Mouse (Mus musculus) hindbrain, embryonic 15.5 days (tissue): ENCODE data around the gene Fabp1. TPM values are rescaled to one million over a fixed set of nuclear protein-coding genes. Genes with fewer than 3 reads are reported as not detected.

Experiments
- ATAC-seq: fragments of 200-750 bp; cut with Nextera tagmentation; 2 replicates; pipeline ENCODE4 v1.8.0; 2017; ENCODE audit warnings: low read depth, moderate number of reproducible peaks, moderate TSS enrichment; ENCODE audit not compliant: low FRiP score
- H3K27ac ChIP-seq: fragments of 300-500 bp; sonication (generic); replicated peaks from 2 replicates; pipeline ENCODE4 v1.5.1; 2015; ENCODE audit warnings: mild to moderate bottlenecking, inconsistent platforms
- H3K27me3 ChIP-seq: fragments of 300-500 bp; sonication (generic); 2 replicates; pipeline ENCODE4 v1.6.1; 2015; ENCODE audit warnings: control low read depth, inconsistent platforms
- H3K36me3 ChIP-seq: fragments of 300-500 bp; sonication (generic); 2 replicates; pipeline ENCODE4 v1.6.1; 2015; ENCODE audit warnings: control low read depth, inconsistent platforms
- H3K4me1 ChIP-seq: fragments of 300-500 bp; sonication (generic); replicated peaks from 2 replicates; pipeline ENCODE4 v1.6.1; 2015; ENCODE audit warnings: control low read depth, inconsistent platforms
- H3K4me2 ChIP-seq: fragments of 300-500 bp; sonication (generic); 2 replicates; pipeline ENCODE4 v1.6.1; 2015; ENCODE audit warnings: moderate library complexity, mild to moderate bottlenecking, inconsistent platforms
- H3K4me3 ChIP-seq: fragments of 300-500 bp; sonication (generic); 2 replicates; pipeline ENCODE4 v1.5.1; 2015; ENCODE audit warnings: mild to moderate bottlenecking, inconsistent platforms
- H3K9ac ChIP-seq: fragments of 300-500 bp; sonication (generic); 2 replicates; pipeline ENCODE4 v1.6.1; 2015; ENCODE audit warnings: inconsistent platforms
- H3K9me3 ChIP-seq: fragments of 300-500 bp; sonication (generic); 2 replicates; pipeline ENCODE4 v1.6.1; 2016; ENCODE audit warnings: control low read depth, inconsistent platforms
- WGBS: fragments of 180-500 bp; shearing (Covaris S2); methylation state at CpG from one replicate; pipeline ENCODE4 v1.1.7; 2015; 5-methylcytosine and 5-hydroxymethylcytosine counted together
- polyA plus RNA-seq: library from polyadenylated mRNA; unstranded; fragments of >200 nt; fragmentation: Nextera tagmentation; extraction: Ambion mirVana; gene quantifications from 2 replicates; pipeline ENCODE4 v1.2.1, GENCODE M21; 2015

Fabp1 gene
- polyA plus RNA-seq, 1 experiment from 2014 or later = 0.30 TPM

DNA sequence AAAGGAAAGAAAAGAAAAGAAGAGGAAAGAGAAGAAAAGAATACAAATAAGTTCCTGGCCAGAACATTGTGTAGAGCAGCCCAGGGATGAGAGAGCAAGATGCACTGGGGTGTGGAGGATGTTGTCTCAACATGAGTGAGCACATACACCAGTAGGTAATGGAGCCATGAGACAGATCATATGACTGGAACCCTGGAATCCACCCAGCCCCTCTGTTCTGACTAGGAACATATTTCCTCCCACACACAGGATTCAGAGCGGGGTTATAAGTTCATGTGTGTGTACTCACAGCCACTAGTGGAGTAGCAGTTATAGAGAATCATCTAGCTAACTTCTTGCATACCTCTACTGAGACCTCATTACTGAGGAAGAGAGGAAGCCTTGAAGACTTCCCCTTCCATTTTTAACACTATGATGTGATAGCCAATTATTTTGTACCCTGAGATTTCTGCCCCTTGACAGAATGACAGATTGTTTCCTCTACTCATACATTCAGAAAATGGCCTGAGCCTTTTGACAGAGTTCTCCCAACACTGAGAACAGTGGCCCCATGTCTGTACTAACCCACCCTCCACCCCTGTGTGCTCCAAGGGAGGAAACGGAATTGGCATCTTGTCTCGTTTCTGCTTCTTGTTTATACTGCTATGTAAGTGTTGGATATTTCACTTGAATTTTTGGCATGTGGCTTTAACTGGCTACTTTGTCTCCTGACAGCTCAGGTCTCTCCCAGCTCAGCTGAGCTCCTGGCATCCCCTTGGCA, 24.7 kb downstream of the Fabp1 start:
- 87% methylated on average over 3 of the region's 3 CpGs for WGBS
- no peaks in the 10 kb centered on the region for H3K27me3 ChIP-seq
- ATAC-seq = no peak

DNA sequence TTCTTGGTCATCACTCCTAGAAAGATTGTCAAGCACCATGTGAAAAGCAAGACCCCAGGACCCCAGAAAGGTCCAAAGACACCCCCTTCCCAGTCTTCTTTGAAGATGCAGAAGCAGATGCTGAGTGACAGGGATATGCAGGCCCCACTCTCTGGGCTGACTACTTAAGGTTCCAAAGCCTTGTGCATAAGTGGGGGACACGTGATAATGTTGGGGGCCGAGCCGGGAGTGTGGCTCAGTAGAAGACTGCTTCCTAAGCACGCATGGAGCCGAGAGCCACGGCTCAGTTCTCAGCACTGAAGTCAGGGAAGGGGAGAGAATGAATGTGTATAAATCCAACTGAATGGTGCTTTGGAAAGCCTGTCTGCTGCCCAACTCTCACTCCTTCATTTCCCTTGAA, 26.9 kb downstream of the Fabp1 start:
- H3K9me3 ChIP-seq = no peaks in the 10 kb centered on the region
- ATAC-seq = no peak
- no peaks in the 10 kb centered on the region for H3K36me3 ChIP-seq
- 34% methylated on average over 6 of the region's 6 CpGs for WGBS
- H3K4me3 ChIP-seq = no peak overlapping the region
- H3K9ac ChIP-seq = no peak overlapping the region
- H3K27me3 ChIP-seq = no peaks in the 10 kb centered on the region
- H3K27ac ChIP-seq = no peak overlapping the region
- H3K4me2 ChIP-seq = no peak overlapping the region
- no peaks in the 10 kb centered on the region; the same call in 1 of the 2 replicates for H3K4me1 ChIP-seq

More for the DNA sequence above, 24.7 kb downstream of the Fabp1 start:
- Histone ChIP-seq H3K4me3 (no peak overlapping the region), H3K27ac (no peak overlapping the region), H3K4me1 (no peaks in the 10 kb centered on the region; the same call in 1 of the 2 replicates), H3K9me3 (no peaks in the 10 kb centered on the region), H3K4me2 (no peak overlapping the region), H3K9ac (no peak overlapping the region), H3K36me3 (no peaks in the 10 kb centered on the region)

GRCm38 (mm10) chr6:71227157-71227770, 27.6 kb downstream of the Fabp1 start:
- Histone ChIP-seq H3K4me2 (no peak overlapping the region), H3K4me1 (no peaks in the 10 kb centered on the region; the same call in 1 of the 2 replicates), H3K27ac (no peak overlapping the region), H3K27me3 (no peaks in the 10 kb centered on the region), H3K9ac (no peak overlapping the region), H3K9me3 (no peaks in the 10 kb centered on the region), H3K4me3 (no peak overlapping the region), H3K36me3 (no peaks in the 10 kb centered on the region)
- WGBS = 5% methylated on average over 7 of the region's 7 CpGs
- no peak for ATAC-seq

DNA sequence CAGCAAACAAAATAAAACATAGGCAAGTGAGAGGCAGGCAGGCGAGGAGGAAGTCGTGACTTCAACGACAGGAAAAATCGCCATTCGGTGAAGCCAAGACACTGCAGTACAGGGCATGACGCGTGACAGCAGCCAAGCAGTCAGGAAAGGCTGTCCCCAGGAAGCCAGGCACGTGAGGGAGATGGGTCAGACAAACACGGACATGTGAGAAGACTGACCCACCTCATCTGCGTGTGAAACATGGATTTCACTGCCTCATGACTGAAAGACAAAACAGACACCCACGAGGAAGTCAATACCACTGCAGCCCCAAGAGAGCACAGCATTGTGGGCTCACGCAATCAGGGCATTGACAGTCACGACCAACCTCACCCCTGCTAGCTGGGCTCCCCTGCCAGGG, 35.5 kb downstream of the Fabp1 start:
- H3K4me1 ChIP-seq = no peaks in the 10 kb centered on the region
- H3K9me3 ChIP-seq = no peaks in the 10 kb centered on the region
- H3K36me3 ChIP-seq = no peaks in the 10 kb centered on the region
- H3K27me3 ChIP-seq = no peaks in the 10 kb centered on the region
- H3K27ac ChIP-seq = no peak overlapping the region
- ATAC-seq = no peak
- no peak overlapping the region for H3K4me2 ChIP-seq
- no peak overlapping the region for H3K9ac ChIP-seq
- 83% methylated on average over 13 of the region's 13 CpGs for WGBS
- no peak overlapping the region for H3K4me3 ChIP-seq

DNA sequence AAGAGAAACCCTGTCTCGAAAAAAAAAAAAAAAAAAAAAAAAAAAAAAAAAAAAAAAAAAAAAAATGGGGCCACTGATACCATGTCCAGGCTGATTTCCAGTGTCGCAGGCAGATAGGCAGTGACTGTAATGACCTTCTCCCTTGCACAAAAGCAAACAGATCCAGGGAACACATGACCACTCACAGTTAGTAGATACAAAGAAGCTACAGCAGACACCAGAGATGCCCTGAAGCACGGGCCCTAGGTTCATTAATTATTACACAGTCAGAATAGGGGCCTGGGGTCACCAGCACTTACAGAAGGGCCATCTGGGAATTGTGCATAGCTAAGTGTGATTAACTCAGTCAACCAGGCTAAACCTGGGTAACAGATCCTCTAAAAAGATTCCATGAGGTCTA, 36.3 kb downstream of the Fabp1 start:
- H3K9ac ChIP-seq = no peak overlapping the region
- H3K36me3 ChIP-seq = no peaks in the 10 kb centered on the region
- no peak overlapping the region for H3K4me3 ChIP-seq
- H3K4me1 ChIP-seq = no peaks in the 10 kb centered on the region
- H3K9me3 ChIP-seq = no peaks in the 10 kb centered on the region
- no peak overlapping the region for H3K4me2 ChIP-seq
- H3K27ac ChIP-seq = no peak overlapping the region
- 68% methylated on average over 3 of the region's 3 CpGs for WGBS
- ATAC-seq = no peak
- H3K27me3 ChIP-seq = no peaks in the 10 kb centered on the region

DNA sequence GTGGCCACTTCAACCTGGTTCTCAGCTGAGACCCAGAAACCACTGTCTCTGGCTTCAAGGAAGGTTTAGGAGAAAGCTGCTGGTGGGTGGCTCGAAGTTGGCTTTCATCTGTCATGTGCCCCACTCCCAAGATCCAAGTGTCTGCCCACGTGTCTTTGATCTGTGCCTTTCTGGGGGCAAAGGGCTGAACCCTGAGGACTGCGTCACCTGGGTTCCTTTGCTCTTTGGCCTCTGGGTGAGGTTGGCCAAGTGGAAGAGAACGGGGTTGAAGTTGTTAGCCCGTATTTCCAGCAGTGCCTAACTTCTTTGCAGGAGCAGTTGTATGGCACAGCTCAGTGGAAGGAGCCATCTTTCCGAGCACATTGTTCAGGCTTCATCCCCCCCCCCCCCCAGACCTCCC, 36.9 kb downstream of the Fabp1 start:
- H3K27me3 ChIP-seq = no peaks in the 10 kb centered on the region
- no peak overlapping the region for H3K4me2 ChIP-seq
- WGBS = 81% methylated on average over 6 of the region's 6 CpGs
- H3K27ac ChIP-seq = no peak overlapping the region
- H3K9ac ChIP-seq = no peak overlapping the region
- no peak for ATAC-seq
- H3K36me3 ChIP-seq = no peaks in the 10 kb centered on the region
- no peaks in the 10 kb centered on the region for H3K9me3 ChIP-seq
- no peaks in the 10 kb centered on the region for H3K4me1 ChIP-seq
- no peak overlapping the region for H3K4me3 ChIP-seq

DNA sequence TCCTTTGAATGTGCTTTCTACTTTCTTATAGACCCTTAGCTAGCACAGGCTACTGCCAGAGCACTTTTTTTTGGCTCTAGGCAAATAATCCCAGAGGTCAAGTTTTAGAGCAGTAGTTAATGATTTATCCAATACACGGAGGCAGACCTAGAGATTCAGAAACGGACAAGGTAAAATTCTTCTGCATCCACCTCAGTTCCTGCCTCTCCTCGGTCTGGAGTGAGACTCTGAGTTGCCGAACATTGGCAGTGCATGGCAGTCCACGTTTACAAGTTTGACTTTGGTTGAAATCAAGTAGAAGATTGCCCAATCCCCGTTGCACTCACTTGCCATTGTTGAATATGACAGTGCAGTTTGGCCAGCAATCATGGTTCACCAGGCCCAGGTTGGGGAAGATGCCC, 37.4 kb downstream of the Fabp1 start:
- H3K9ac ChIP-seq = no peak overlapping the region
- no peak overlapping the region for H3K4me2 ChIP-seq
- H3K9me3 ChIP-seq = no peaks in the 10 kb centered on the region
- WGBS = 89% methylated on average over 6 of the region's 6 CpGs
- H3K4me3 ChIP-seq = no peak overlapping the region
- H3K4me1 ChIP-seq = no peaks in the 10 kb centered on the region
- H3K27me3 ChIP-seq = no peaks in the 10 kb centered on the region
- no peak for ATAC-seq
- no peak overlapping the region for H3K27ac ChIP-seq
- H3K36me3 ChIP-seq = no peaks in the 10 kb centered on the region

GRCm38 (mm10) chr6:71239069-71239750, 39.6 kb downstream of the Fabp1 start:
- ATAC-seq = no peak
- Histone ChIP-seq H3K27me3 (no peaks in the 10 kb centered on the region), H3K4me1 (no peaks in the 10 kb centered on the region), H3K4me2 (no peak overlapping the region), H3K9ac (no peak overlapping the region), H3K27ac (no peak overlapping the region), H3K36me3 (no peaks in the 10 kb centered on the region), H3K9me3 (no peaks in the 10 kb centered on the region), H3K4me3 (no peak overlapping the region)
- WGBS = 90% methylated on average over 26 of the region's 26 CpGs

DNA sequence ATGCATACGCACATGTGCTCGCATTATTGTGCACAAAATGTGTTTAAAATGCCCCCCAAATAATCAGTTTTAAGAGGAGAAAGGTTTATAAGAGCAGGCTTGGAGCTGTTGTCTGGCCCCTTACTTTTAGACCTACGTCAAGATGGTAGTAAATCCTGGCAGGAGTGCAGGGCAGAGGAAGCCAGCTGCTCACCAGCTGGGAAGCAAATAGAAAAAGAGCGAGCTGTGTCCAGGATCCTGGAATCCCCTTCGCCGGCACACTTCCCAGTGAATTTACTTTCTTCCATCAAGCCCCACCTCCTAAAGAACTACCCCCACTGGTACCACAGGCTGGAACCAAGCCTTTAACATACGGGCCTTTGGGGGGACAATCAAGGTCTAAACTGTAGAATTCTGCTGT, 41.2 kb downstream of the Fabp1 start:
- Histone ChIP-seq H3K9ac (no peak overlapping the region), H3K4me2 (no peak overlapping the region), H3K27ac (no peak overlapping the region), H3K9me3 (no peaks in the 10 kb centered on the region), H3K36me3 (no peaks in the 10 kb centered on the region), H3K4me3 (no peak overlapping the region), H3K4me1 (no peaks in the 10 kb centered on the region), H3K27me3 (no peaks in the 10 kb centered on the region)
- ATAC-seq = no peak
- WGBS = 90% methylated on average over 7 of the region's 7 CpGs

DNA sequence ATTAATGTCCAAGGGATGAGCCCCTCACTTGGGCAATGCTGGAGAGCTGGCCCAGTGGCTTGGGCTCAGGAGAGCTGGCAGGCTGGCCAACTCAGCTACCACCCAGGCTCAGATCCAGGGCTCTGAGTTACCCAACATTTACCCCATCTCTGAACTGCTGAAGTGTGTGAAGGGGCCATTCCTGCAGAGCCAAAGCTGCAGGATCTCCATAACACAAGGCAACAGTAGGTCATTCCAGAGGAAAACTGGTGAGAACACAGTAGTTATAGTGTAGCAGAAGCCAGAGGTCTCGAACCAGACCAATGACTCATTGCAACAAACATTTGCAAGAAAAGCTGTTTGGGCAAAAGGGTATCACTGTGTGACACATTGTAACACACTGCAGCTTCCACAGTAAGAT, 43.2 kb downstream of the Fabp1 start:
- no peaks in the 10 kb centered on the region for H3K36me3 ChIP-seq
- 89% methylated on average over 1 of the region's 1 CpGs for WGBS
- ATAC-seq = no peak
- no peaks in the 10 kb centered on the region for H3K9me3 ChIP-seq
- H3K4me2 ChIP-seq = no peak overlapping the region
- no peak overlapping the region for H3K4me3 ChIP-seq
- no peak overlapping the region for H3K9ac ChIP-seq
- no peaks in the 10 kb centered on the region for H3K4me1 ChIP-seq
- no peak overlapping the region for H3K27ac ChIP-seq
- H3K27me3 ChIP-seq = no peaks in the 10 kb centered on the region

- no peaks in the 10 kb centered on the region for H3K4me1 ChIP-seq
- WGBS = 95% methylated on average over 3 of the region's 3 CpGs
- H3K4me3 ChIP-seq = no peak overlapping the region
- no peak overlapping the region for H3K27ac ChIP-seq
- H3K36me3 ChIP-seq = no peaks in the 10 kb centered on the region
- H3K27me3 ChIP-seq = no peaks in the 10 kb centered on the region
- ATAC-seq = no peak
- no peaks in the 10 kb centered on the region for H3K9me3 ChIP-seq
- no peak overlapping the region for H3K4me2 ChIP-seq
- H3K9ac ChIP-seq = no peak overlapping the region
Measured at GRCm38 (mm10) chr6:71243258-71243657, 43.6 kb downstream of the Fabp1 start.

GRCm38 (mm10) chr6:71248420-71248819, 48.8 kb downstream of the Fabp1 start:
- 89% methylated on average over 1 of the region's 1 CpGs for WGBS
- Histone ChIP-seq H3K9me3 (no peaks in the 10 kb centered on the region), H3K4me1 (no peaks in the 10 kb centered on the region), H3K36me3 (no peaks in the 10 kb centered on the region), H3K4me3 (no peak overlapping the region), H3K27ac (no peak overlapping the region), H3K27me3 (no peaks in the 10 kb centered on the region), H3K9ac (no peak overlapping the region), H3K4me2 (no peak overlapping the region)
- ATAC-seq = no peak
